Mouse (Mus musculus) midbrain, embryonic 14.5 days (tissue): ENCODE results near the gene Gm3435. TPM values are rescaled to one million over a fixed set of nuclear protein-coding genes. Genes with fewer than 3 reads are reported as not detected.
"Not testable (repeated sequence)": the region's sequence is repeated elsewhere in the genome, so short reads cannot be mapped to it uniquely, and the experiment has no call there.

Source experiments
- ATAC-seq: fragments of 200-750 bp; cut with Nextera tagmentation; 2 replicates; pipeline ENCODE4 v1.8.0; 2017; ENCODE audit warnings: moderate number of reproducible peaks, moderate library complexity; ENCODE audit not compliant: low FRiP score, low TSS enrichment
- DNase-seq: peaks from one replicate; pipeline ENCODE4 v3.0.0-alpha.2; 2015
- H3K27ac ChIP-seq: fragments of 300-500 bp; sonication (generic); replicated peaks from 2 replicates; pipeline ENCODE4 v1.5.1; 2014; ENCODE audit warnings: mild to moderate bottlenecking, low read depth, low read length, moderate library complexity
- H3K27me3 ChIP-seq: fragments of 300-500 bp; sonication (generic); 2 replicates; pipeline ENCODE4 v1.6.1; 2014; ENCODE audit warnings: low read length, control low read depth, mixed read lengths; ENCODE audit not compliant: control insufficient read depth, insufficient read depth
- H3K36me3 ChIP-seq: fragments of 300-500 bp; sonication (generic); 2 replicates; pipeline ENCODE4 v1.6.1; 2014; ENCODE audit warnings: low read length, control low read depth; ENCODE audit not compliant: control insufficient read depth, insufficient read depth
- H3K4me1 ChIP-seq: fragments of 300-500 bp; sonication (generic); 2 replicates; pipeline ENCODE4 v1.6.1; 2014; ENCODE audit warnings: mild to moderate bottlenecking, antibody characterized with exemption, low read length, control low read depth; ENCODE audit not compliant: control insufficient read depth, insufficient read depth
- H3K4me2 ChIP-seq: fragments of 300-500 bp; sonication (generic); 2 replicates; pipeline ENCODE4 v1.6.1; 2014; ENCODE audit warnings: mild to moderate bottlenecking, low read length, moderate library complexity
- H3K4me3 ChIP-seq: fragments of 300-500 bp; sonication (generic); replicated peaks from 2 replicates; pipeline ENCODE4 v1.5.1; 2014; ENCODE audit warnings: low read depth, low read length
- H3K9ac ChIP-seq: fragments of 300-500 bp; sonication (generic); replicated peaks from 2 replicates; pipeline ENCODE4 v1.6.1; 2014; ENCODE audit warnings: mild to moderate bottlenecking, low read length, moderate library complexity
- H3K9me3 ChIP-seq: fragments of 300-500 bp; sonication (generic); 2 replicates; pipeline ENCODE4 v1.6.1; 2016; ENCODE audit warnings: low read length, control low read depth, mixed read lengths; ENCODE audit not compliant: control insufficient read depth
- WGBS: fragments of 180-500 bp; shearing (Covaris S2); extraction: QIAGEN DNeasy Blood & Tissue Kit; methylation state at CpG from one replicate; pipeline ENCODE4 v1.1.7; 2014; 5-methylcytosine and 5-hydroxymethylcytosine counted together
- polyA plus RNA-seq: library from polyadenylated mRNA; unstranded; fragments of >200 nt; fragmentation: Nextera tagmentation; extraction: Ambion mirVana; gene quantifications from 2 replicates; pipeline ENCODE4 v1.2.1, GENCODE M21; 2014

Gm3435 gene
- polyA plus RNA-seq = 5.3 and 8.1 TPM in 2 replicates

DNA sequence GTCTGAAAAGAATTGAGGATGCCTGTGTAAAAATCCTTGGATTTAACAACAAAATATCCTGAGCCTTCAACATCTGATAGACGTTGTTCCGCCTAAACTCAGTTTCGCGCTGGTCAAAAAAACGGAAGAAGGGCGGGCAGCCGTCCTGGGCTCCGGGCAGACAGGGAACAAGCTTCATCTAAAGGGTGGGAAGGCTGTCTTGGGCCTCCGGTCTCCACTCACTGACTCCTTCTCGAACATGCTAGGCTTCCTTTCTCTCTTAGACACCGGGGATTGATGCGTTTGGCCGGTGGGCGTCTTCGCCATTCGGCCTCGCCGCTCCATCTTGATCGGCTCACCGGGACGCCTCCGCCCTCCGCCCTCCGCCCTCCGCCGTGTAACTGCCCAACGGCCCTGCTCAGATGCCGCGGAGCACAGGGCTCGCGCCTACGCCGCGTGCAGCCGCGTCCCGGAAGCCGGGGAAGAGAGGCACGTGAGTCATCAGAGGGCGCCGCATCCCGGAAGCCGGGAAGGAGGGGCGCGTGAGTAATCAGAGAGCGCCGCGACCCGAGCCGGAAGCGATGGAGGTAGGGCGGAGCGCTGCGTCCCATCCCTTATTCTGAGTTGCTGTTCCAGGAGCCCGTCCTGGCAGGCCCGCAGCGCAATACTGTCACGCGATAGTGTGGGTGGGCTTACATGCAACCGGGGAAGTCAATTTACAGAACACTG, at the start of gene Gm3435:
Gene Gm3435 (plus strand): TSS at position 471 of the 708 bp plus-strand sequence.
- WGBS = no CpG with 5 or more reads among the region's 60 CpGs
- H3K4me3 ChIP-seq, H3K27ac ChIP-seq, H3K9ac ChIP-seq, DNase-seq, H3K4me1 ChIP-seq, H3K36me3 ChIP-seq, H3K4me2 ChIP-seq, H3K27me3 ChIP-seq, H3K9me3 ChIP-seq: not testable (repeated sequence)
- peak; percentile 98 for ATAC-seq

DNA sequence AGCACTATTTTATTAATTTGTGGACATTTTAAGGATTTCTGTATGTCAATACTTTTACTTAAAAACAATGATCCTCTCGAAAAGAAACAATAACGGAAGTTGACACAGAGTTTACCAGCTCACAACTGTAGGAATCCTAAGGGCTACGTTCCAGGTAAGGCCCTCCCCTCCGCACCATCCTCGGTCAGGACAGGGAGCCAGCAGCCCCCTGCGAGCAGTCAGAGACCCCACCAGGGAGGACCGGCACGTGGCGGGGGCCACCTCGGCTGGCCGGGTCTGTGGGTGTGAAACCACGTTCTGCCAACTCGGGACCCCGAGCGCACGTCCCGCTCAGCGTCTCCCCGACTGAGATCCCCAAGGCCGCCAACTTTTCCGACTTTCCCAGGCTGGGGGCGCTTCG, 49.5 kb upstream of the Gm3435 start:
- no peaks in the 10 kb centered on the region for H3K27me3 ChIP-seq
- ATAC-seq = peak; percentile 11; the same call in 1 of the 2 replicates

DNA sequence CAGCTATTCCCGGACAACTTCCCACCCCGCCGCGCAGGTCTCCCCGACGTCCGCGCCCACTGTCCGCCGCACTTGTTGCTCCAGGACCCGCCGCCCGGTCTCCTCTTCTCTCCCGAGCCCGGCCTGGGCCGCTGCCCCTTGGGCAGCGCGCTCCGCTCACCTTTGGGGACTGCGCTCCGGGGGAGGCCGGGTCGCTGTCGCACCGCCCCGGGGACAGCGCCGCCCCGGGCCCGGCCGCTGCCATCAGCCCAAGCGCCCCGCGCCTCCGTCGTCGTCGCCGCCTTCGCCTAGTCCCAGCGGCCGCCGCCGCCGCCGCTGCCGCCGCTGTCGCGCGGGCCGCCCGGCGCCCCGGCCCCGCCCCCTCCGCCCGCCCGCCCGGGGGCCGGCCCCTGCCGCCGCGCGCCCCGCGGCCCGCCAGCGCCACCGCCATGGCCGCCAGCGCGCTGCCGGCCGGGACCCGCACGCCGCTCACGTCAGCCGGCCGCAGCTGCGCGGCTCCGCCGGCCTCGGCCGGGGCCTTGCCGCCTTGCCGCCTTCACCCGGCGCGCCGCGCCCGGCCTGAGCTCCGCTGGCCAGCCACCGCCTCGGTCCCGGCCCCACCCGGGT, 48.9 kb upstream of the Gm3435 start, which contains the start of gene Phf10:
Gene Phf10 (minus strand): TSS at position 323 of the 606 bp plus-strand sequence.
- WGBS = under 1% methylated on average over 34 of the region's 100 CpGs
- not testable (repeated sequence) for H3K9me3 ChIP-seq, H3K36me3 ChIP-seq, H3K4me1 ChIP-seq, H3K27me3 ChIP-seq
- Histone ChIP-seq H3K27ac (0 out of 2 replicates have a peak within 1 kb of the TSS, but pooled peaks have one; percentile 37), H3K4me3 (peak within 1 kb of the TSS; percentile 59), H3K9ac (peak within 1 kb of the TSS; percentile 65; the same call in 1 of the 2 replicates), H3K4me2 (peak within 1 kb of the TSS; percentile 94)
- peak; percentile 84 for ATAC-seq
- DNase-seq = peak; percentile 55

More for the DNA sequence above, 49.5 kb upstream of the Gm3435 start:
- Histone ChIP-seq H3K4me1 (peaks cover 9% of the 10 kb centered on the region), H3K36me3 (no peaks in the 10 kb centered on the region), H3K27ac (no peak overlapping the region), H3K4me3 (peak overlapping the region; percentile 59), H3K4me2 (peak overlapping the region; percentile 94), H3K9me3 (no peaks in the 10 kb centered on the region), H3K9ac (peak overlapping the region; percentile 65; the same call in 1 of the 2 replicates)
- DNase-seq = peak; percentile 13
- WGBS = 1% methylated on average over 19 of the region's 23 CpGs

DNA sequence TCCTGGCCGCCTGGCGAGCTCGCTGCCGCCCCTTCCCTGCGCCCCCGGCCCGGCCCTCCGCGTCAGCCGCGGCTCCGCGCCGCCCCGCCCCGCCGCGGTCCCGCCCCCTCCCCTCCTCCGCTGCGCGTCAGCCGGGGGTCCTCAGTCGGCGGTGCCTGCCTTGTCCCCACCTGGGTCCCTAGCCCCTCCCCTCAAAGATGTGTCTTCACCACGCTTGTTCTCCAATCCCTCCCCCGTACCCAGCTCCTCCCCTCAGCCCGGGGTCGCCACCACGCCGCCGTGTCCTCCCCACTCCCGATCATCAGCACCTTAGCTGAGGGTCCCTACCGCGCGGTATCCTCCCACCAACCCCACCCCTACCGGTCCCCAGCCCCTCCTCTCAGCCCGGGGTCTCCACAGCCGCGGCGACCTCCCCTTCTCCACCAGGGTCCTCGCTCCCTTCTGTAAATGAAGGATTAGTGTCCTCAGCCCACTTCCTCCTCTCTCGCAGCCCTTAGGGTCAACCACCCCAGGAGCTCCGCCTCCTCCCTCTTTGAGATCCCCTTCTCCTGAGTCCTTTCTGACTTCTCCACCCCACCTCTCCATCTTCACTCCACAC, 48.3 kb upstream of the Gm3435 start:
- peak; percentile 94 for ATAC-seq
- H3K9me3 ChIP-seq, H3K27ac ChIP-seq, H3K36me3 ChIP-seq, H3K4me3 ChIP-seq, DNase-seq, H3K9ac ChIP-seq, H3K27me3 ChIP-seq, H3K4me2 ChIP-seq, H3K4me1 ChIP-seq: not testable (repeated sequence)
- no CpG with 5 or more reads among the region's 44 CpGs for WGBS

DNA sequence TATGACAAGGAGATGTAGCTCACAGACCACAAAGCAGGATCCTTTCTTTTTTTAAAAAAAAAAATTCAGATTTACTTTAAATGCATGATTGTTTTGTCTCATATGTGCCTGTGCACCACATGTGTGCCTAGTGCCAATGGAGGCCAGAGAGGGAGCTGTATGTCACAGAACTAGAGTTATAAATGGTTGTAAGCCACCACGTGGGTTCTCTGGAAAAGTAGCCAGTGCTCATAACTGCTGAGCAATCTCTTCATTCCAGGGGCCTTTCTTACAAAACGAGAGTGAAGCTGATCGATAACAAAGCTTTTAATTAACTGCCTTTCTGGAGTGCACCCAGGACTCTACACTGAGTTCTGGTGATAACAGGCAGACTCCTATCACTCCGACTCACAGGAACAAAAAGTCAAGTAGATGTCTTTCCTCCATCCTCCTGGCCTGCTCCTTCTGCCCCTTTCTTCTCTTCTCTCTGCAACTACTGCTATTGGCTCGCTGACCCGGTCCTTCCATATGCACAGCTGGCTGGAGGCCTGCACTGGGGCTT, 41.5 kb upstream of the Gm3435 start:
- H3K4me3 ChIP-seq, H3K4me2 ChIP-seq, H3K36me3 ChIP-seq, H3K27me3 ChIP-seq, DNase-seq, H3K27ac ChIP-seq, H3K9me3 ChIP-seq, ATAC-seq, H3K4me1 ChIP-seq, H3K9ac ChIP-seq: not testable (repeated sequence)
- WGBS = no CpG with 5 or more reads among the region's 6 CpGs

DNA sequence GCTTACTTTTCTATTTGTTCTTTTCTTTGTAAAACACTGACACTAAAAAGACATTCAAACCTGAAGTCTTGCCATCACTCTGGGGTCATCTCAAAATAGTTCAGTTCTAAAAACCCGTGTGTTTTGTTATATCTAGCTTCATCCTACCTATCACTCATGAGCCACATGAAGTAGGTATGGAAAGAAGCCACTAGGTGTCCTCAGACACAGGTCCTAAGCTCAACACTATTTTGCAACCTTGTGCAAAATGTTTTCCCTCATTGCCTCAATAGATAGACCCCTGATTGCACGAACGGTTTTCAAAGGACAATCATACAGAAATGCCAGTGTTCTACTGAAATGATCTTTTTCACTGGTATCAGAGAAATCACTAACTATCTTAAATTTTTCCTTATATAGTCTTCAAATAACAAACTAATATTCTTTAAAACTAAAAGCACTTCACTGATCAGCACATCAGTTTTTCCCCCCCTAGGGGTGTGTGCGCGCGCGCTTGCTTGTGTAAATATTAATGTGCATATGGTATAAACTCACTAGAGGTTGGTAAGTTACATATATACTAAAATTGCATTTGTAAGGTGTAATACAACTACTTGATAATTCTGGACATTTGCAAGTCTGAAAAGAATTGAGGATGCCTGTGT, 32.1 kb upstream of the Gm3435 start:
- H3K9me3 ChIP-seq, H3K36me3 ChIP-seq, H3K27me3 ChIP-seq, H3K4me3 ChIP-seq, H3K27ac ChIP-seq, H3K4me1 ChIP-seq, H3K9ac ChIP-seq, H3K4me2 ChIP-seq, DNase-seq: not testable (repeated sequence)
- peak; percentile 4; the same call in 1 of the 2 replicates for ATAC-seq
- WGBS = under 1% methylated on average over 4 of the region's 7 CpGs

DNA sequence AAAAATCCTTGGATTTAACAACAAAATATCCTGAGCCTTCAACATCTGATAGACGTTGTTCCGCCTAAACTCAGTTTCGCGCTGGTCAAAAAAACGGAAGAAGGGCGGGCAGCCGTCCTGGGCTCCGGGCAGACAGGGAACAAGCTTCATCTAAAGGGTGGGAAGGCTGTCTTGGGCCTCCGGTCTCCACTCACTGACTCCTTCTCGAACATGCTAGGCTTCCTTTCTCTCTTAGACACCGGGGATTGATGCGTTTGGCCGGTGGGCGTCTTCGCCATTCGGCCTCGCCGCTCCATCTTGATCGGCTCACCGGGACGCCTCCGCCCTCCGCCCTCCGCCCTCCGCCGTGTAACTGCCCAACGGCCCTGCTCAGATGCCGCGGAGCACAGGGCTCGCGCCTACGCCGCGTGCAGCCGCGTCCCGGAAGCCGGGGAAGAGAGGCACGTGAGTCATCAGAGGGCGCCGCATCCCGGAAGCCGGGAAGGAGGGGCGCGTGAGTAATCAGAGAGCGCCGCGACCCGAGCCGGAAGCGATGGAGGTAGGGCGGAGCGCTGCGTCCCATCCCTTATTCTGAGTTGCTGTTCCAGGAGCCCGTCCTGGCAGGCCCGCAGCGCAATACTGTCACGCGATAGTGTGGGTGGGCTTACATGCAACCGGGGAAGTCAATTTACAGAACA, 31.5 kb upstream of the Gm3435 start, which contains the start of the genes 9030025P20Rik and Gm3417:
Gene 9030025P20Rik (plus strand): TSS at position 107 of the 677 bp plus-strand sequence.
Gene Gm3417 (minus strand): TSS at position 429 of the 677 bp plus-strand sequence.
- not testable (repeated sequence) for H3K4me2 ChIP-seq, DNase-seq, H3K27me3 ChIP-seq, H3K4me1 ChIP-seq, H3K36me3 ChIP-seq, H3K9me3 ChIP-seq, H3K9ac ChIP-seq, H3K4me3 ChIP-seq, H3K27ac ChIP-seq
- WGBS = no CpG with 5 or more reads among the region's 60 CpGs
- peak; percentile 98 for ATAC-seq
